Mouse (Mus musculus) gastrocnemius, adult 2 months (tissue): ENCODE data around the gene Klrd1. TPM values are rescaled to one million over a fixed set of nuclear protein-coding genes. Genes with fewer than 3 reads are reported as not detected.
A peak's percentile ranks its signal among the peaks of the same experiment; 100 is the strongest.

Experiments
- DNase-seq: peaks from one replicate; pipeline ENCODE4 v3.0.0; 2022
- H3K27ac ChIP-seq: fragments of 200-600 bp; 2 replicates; pipeline ENCODE4 v1.8.1; 2022; ENCODE audit warnings: mild to moderate bottlenecking
- H3K4me3 ChIP-seq: fragments of 200-600 bp; 2 replicates; pipeline ENCODE4 v1.8.1; 2022; ENCODE audit warnings: mild to moderate bottlenecking, moderate library complexity
- CTCF ChIP-seq: fragments of 200-600 bp; IDR thresholded peaks from 2 replicates; pipeline ENCODE4 v1.8.1; 2022; ENCODE audit warnings: antibody characterized with exemption, mild to moderate bottlenecking, moderate library complexity
- intact Hi-C: fragments of 180-260 bp; cut with DNase I; formaldehyde crosslinking; loops from one replicate; pipeline ENCODE4 v1.15.1; 2025
- long read RNA-seq, 2 experiments: library from polyadenylated mRNA; stranded (forward); transcript quantifications; one replicate each; pipeline ENCODE4 v2.0.0; 2021
- total RNA-seq, 2 experiments: library from RNA; stranded (reverse); gene quantifications; 2 replicates each; pipeline ENCODE4 v1.2.3; 2021

The Klrd1 gene
- total RNA-seq, result not detected
- long read RNA-seq, experiment 1, result 0 reads
- long read RNA-seq, experiment 2, result 0 reads

DNA sequence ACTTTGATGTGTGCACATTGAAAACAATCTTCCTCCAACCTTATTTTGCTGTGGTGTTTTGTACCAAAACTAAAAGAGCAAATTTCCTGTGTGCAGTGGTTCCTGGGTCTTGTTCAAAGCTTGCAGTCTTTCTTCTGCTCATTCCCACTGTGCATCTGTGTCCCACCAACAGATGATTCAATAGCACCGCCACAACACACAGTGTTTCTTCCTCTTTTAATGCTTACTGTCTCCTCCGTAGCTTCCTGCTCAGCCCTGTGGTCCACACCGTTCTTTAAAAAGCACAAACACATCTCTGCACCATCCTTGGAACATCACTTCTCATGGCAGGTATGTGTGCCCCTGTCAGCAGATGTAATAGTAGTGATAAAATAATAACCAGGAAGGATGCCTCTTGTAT is at the start of gene Klrd1:
Gene Klrd1, plus strand, starts transcription at position 275 of the 400 bp plus-strand sequence.
- intact Hi-C loops, result no loop called here
- no peak for TF ChIP-seq CTCF
- DNase-seq, result no peak
- Histone ChIP-seq H3K27ac (no peak within 1 kb of the TSS), H3K4me3 (no peak within 1 kb of the TSS)

DNA sequence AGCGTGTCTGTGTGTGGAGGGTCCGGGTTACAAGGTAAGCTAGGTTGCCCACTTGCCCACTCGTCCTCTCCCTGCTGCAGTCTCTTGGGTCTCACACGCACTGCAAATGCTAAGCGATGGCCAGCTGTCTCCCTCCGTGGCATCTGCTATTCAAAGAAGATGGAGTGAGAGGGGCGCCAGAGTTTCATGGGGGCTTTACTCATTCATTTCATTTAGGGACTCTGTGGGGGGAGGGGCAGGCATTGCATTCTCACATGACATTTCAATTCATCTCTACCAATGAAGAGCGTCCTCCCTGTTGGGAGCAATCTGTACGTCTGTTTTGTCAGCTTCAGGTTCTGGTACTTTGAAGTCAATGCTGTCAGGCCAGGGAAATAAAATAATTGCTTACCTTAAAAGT is 49.7 kb upstream of the Klrd1 start:
- no peak for TF ChIP-seq CTCF
- H3K27ac ChIP-seq, result no peak overlapping the region
- H3K4me3 ChIP-seq, result no peak overlapping the region
- DNase-seq, result no peak
- intact Hi-C loops, result no loop called here

DNA sequence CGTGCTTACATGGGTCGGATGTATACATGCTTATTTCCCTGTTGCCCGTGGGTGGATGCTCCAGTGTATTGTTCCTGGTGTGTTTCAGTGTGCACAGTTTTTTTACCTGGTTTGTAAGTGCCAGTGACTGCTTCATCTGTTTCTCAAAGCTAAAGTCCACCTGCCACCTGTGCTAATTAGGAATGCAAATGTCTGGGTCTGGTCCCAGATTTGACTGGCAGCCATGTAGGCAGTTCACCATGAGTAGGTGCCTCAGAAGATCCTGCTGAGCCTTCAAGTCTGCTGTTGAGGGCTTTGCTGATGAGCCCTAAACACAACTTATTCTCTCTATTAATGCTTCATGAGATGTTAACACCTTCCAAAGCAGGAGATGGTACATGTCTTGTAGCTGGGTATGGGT is 49.0 kb upstream of the Klrd1 start:
- no peak for TF ChIP-seq CTCF
- DNase-seq, result no peak
- H3K4me3 ChIP-seq, result no peak overlapping the region
- H3K27ac ChIP-seq, result no peak overlapping the region
- intact Hi-C loops, result no loop called here

DNA sequence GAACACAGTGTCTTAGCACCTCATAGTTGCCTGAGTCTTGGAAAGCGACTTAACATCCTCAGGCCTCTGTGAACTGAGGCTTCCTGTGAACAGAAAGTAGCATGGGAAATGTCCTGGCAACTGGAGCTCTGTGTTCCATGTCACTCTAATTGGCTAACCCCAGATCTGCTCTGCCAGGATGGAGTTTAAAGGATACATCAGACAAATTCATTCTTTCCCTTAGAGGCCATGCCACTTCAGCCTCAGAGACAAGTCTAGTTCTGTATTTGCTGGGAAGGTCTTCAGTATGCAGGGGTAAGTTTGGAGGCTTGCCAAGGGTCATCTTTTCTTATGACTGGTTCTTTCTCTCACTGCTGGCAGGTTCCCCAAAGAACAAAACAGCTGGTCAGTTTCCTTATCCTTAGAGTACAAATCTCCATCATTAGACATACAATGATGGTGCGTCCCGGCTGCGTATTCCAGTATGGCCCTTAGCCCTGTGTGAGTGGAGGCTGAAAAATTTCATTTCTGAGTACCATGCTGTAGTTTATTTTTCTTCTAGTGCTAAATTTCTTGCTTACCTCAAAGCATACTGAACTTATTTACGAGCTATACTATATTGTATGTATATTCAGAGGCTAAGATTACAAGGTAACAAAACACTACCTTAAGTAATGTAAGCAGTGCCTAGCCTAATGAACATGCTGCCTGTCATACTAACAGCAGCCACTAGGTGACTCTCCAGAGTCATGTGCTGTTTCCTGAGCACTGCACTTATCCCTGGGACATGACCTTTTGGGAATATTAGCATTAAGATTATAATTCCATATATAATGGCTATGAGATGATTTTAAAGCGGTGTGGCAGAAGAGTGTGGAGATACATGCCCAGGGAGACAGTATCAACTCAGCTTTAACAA is 47.6 kb upstream of the Klrd1 start:
- peak; percentile 93; the same call in 1 of the 2 replicates for TF ChIP-seq CTCF
- H3K4me3 ChIP-seq, result no peak overlapping the region
- intact Hi-C loops, result no loop called here
- peak overlapping the region; percentile 25; the same call in 1 of the 2 replicates for H3K27ac ChIP-seq
- peak; percentile 66 for DNase-seq

DNA sequence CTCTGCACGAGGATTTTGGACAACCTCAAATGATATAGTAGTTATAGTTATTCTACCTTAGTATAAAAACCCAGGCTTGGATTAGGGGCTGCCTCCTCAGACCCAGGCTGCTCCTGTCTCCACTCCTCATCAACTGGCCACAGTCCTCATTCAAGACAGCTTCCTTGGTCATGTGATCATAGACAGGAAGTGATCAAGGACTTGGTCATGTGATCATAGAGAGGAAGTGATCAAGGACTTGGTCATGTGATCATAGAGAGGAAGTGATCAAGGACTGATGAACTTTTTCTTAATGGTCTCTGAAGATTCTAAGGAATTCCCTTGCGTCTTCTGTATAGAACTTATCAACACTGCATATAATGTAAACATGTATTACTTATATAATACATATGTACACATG is 44.3 kb upstream of the Klrd1 start:
- H3K4me3 ChIP-seq, result no peak overlapping the region
- no peak for TF ChIP-seq CTCF
- H3K27ac ChIP-seq, result no peak overlapping the region
- intact Hi-C loops, result loop anchor here (1.0 kb wide), 1 partner anchor 12 kb away; no protein-coding TSS in a partner anchor
- DNase-seq, result no peak

DNA sequence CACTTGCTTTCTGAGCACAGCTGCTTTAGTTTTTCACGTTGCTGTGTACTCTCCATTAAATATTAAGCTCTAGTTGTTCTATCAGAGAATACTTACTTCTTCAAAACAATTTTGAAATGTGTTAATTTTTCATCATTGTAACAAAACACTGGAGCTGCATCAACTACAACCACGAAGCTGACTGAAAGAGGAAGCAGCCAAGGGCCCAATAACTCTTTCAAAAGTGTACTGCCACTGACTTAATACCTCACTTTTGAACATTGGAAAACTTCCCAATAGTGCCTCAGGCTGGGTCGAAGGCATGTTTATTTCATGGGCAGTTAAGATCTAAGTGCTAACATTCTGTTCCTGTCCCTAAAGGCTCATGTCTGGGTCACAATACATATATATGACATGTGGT is 43.6 kb upstream of the Klrd1 start:
- TF ChIP-seq CTCF, result no peak
- no peak for DNase-seq
- intact Hi-C loops, result no loop called here

DNA sequence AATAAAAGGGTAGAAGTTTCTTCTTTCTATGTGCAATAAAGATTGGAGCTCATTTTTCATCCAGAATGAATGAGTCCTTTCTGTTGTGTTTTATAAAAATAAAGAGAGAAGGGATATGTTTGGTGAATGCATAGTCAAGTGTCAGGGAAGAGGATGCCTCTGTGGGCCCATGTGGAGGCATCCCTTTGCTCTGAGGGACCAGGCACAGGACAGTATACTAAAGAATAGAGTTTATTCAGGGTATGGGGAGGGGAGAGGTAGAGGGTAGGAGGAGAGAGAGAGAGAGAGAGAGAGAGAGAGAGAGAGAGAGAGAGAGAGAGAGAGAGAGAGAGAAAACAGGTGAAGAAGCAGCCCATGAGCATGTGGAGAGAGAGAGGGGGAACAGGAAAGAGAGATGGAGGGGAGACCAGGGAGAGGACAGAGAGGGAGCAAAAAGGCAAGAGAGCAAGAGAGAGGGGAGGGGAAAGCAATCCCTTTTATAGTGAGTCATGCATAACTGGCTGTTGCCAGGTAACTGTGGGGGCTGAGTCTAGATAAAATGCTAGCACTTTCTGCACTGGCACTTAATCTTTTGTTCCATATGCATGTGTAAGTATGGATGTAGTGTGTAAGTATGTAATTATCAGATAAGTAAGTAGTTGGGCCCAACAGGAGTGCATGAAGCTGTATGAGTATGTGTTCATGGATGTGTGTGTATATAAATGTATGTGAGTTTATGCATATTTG is 34.1 kb upstream of the Klrd1 start:
- no peak overlapping the region for H3K4me3 ChIP-seq
- H3K27ac ChIP-seq, result no peak overlapping the region
- DNase-seq, result no peak
- TF ChIP-seq CTCF, result no peak
- intact Hi-C loops, result no loop called here

More for the DNA sequence above, 43.6 kb upstream of the Klrd1 start:
- no peak overlapping the region for H3K27ac ChIP-seq
- H3K4me3 ChIP-seq, result no peak overlapping the region

DNA sequence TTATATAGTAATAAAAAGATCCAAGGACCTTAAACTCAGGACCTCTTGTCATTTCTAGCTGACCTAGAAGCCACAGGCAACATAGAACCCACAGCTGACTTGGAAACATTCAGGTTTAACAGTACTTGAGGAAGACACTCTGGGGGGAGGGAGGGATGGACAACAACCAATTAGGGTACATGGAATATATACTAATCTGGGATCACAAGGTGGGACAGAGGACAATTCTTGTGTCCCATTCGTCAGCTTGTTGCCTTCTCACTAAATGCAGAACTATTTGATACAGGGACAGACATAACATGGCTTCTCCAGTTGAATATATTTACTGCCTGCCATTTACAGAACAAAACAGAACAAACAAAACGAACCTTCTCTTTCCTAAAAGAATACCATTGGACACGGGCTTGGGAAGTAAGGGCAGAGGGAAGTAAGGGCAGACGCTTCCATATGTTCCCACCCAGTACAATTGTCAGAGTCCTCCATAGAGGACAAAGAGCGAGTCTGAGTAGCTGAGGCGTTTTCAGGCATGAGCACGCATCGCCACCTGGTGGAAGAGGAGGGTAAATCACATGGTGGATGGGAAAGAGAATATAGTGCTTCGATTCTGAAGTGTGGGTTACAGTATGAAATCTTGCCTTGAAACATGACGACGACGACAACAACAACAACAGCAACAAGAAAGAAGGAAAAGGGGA is 32.5 kb upstream of the Klrd1 start:
- no peak overlapping the region for H3K4me3 ChIP-seq
- intact Hi-C loops, result loop anchor here (1.0 kb wide), 2 partner anchors 12 to 166 kb away; no protein-coding TSS in a partner anchor
- H3K27ac ChIP-seq, result no peak overlapping the region
- DNase-seq, result peak; percentile 70
- TF ChIP-seq CTCF, result peak; percentile 85

DNA sequence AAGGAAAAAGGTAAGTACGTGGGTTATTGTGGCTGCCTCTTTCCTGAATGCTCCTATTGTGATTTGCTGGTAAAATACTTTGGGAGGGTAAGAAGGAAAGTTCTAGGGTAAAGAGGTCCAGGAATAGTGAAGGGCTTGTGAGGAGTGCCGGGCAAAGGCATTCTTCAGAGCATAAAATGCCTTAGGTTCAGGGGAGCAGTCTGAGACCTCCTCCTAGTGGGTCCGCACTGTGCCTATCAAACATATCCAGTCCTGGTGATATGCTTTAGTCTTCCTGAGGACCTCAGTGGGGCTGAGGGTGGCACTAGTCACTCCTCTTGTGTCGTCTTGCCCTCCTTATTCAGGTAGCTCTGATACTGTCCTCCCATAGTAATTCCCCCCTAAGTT is 31.9 kb upstream of the Klrd1 start:
- intact Hi-C loops, result loop anchor here (1.0 kb wide), 2 partner anchors 12 to 166 kb away; no protein-coding TSS in a partner anchor
- DNase-seq, result no peak
- TF ChIP-seq CTCF, result no peak
- H3K27ac ChIP-seq, result no peak overlapping the region
- H3K4me3 ChIP-seq, result no peak overlapping the region

DNA sequence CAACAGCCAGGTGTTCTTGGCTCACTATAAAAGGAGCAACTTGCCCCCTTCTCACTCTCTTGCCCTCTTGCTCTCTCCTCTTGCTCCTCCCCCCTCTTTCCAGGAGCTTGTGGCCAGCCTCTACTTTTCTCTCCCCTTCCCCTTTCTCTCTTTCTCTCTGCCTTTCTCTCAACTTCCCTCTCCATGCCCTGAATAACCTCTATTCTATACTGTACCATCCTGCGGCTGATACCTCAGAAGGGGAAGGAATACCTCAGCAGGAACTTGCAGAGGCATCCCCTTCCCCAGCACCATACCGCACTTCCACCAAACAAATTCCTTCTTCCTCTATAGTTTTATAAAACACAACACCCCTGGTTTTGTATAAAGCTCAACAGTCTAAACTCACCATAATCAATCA is 26.3 kb upstream of the Klrd1 start:
- H3K27ac ChIP-seq, result no peak overlapping the region
- intact Hi-C loops, result no loop called here
- no peak for DNase-seq
- no peak overlapping the region for H3K4me3 ChIP-seq
- no peak for TF ChIP-seq CTCF

DNA sequence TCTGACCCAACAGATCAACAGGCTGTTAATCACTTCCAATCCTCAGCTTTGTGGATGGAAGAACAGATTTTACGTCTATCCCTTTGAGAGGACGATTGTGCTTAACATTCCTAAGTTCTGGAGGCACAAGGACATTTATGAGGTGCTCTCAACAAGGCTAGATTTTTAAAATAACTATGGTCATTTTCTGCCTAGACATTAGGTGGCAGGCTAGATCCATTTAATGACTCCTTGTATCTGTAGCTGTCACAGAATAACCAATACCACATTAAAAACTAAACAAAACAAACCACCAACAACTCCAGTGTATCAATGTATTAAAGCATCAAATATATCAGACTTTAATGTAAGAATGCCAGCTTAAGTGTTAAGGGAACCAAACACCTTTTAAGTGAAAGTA is 16.3 kb upstream of the Klrd1 start:
- TF ChIP-seq CTCF, result peak; percentile 25; the same call in 1 of the 2 replicates
- Histone ChIP-seq H3K27ac (no peak overlapping the region), H3K4me3 (no peak overlapping the region)
- intact Hi-C loops, result no loop called here
- DNase-seq, result no peak

DNA sequence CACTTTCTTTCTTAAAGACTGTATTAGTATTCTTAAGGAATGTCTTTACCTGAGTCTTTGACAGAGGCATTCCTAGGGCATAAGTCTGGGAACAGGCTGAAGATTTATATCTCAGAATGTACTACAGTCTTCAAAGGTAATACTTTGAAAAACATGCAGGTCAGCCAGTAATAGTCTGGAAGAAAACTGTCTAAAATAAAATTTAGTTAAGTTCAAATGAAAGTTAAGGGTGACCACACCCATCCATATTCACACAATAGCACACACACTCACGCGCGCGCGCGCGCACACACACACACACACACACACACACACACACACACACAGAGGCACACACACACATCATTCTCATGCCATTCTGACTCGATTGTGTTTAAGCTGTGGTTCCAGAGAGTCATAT is 14.0 kb upstream of the Klrd1 start, which contains the start of gene Klre1:
Gene Klre1, plus strand, starts transcription at position 301 of the 400 bp plus-strand sequence.
- Histone ChIP-seq H3K27ac (no peak within 1 kb of the TSS), H3K4me3 (no peak within 1 kb of the TSS)
- DNase-seq, result no peak
- intact Hi-C loops, result no loop called here
- TF ChIP-seq CTCF, result no peak
